Mouse (Mus musculus): ENCODE data around the gene Map2k5. TPM values are rescaled to one million over a fixed set of nuclear protein-coding genes. Genes with fewer than 3 reads are reported as not detected.

Gene Map2k5
- total RNA-seq, 1 experiment from 2014 or later, result 50.7 TPM

DNA sequence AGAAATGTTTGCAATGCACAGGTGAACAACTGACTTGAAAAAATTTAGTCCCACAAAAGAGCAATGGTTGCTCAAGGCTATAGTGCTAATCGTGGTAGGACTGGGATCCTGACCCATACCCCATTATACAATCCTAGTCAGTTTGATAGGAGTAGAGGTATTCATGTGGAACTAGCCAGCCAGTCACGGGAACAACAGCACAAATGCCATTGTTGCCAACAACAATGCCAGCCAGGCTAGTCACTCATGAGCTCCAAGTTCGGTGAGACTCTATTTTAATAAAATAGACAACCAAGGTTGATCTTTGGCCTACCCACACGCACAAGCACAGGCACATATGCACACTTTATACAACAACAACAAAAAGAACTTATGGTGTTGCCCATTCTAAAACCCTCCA lies 120.0 kb downstream of the Map2k5 start:
- no peak for DNase-seq

DNA sequence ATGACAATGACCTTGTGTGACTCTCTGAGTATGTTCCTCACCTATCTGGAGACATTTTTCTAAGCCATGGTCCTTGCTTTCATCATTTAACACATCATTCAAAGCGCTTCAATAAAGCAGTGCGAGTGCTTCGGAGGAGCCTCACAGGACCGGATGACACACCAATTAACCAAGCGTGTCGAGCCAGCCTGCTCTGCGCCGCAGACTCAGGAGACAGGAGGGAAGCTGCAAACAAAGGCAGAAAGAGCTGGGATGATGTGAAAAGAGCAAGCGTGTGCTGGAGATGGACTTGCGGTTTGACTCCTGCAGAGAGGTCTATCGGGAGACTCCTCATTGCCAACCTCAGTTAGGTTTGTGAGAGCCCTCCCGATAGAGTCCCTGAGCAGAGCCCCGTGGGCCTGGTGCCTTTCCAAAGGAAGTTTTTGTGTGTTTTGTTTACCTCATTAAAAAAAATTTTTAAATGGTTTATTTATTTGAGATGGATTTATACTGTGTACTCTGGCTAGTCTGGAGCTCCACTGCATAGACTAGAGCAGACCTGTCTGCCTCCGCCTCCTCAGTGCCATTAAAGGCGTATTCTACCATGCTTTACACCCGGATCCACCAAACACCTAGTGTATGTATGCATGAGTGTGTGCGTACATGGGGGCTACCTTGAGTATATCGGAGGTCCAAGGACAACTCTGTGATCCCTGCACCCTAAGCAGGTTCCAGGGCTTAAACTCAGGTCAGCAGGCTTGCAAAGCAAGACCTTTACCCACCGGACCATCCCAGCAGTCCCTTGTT lies 126.7 kb downstream of the Map2k5 start:
- no peak for DNase-seq

DNA sequence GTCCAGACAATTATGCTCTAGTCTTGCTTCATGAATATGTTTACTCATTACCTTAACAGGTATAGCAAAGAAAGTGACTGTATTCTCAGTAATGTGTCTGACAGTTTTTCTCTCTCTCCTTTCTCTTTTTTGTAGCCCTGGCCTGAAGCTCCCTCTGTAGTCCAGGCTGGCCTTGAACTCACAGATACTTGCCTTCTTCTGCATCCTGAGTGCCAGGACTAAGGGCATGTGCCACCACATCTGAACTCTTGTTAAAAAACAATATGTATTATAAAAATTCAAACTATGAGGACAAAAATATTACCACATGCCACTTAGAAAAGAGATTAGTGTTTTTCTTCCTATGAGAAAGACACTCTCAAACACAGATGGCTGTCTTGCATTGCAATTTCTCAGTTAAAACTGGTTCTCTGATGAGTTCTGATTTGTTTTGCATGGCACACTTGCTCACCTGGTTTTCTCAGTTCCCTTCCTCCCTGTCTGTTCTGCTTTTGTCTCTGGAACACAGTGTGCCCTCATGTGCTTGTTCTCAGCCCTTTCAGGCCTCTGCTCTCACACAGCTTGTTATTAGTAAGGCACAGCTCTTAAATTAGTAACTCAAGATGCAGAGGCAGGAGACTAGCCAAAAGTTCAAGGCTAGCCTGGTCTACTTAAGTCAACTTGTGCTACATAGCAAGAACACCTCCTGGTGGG lies 129.5 kb downstream of the Map2k5 start:
- DNase-seq, result no peak

DNA sequence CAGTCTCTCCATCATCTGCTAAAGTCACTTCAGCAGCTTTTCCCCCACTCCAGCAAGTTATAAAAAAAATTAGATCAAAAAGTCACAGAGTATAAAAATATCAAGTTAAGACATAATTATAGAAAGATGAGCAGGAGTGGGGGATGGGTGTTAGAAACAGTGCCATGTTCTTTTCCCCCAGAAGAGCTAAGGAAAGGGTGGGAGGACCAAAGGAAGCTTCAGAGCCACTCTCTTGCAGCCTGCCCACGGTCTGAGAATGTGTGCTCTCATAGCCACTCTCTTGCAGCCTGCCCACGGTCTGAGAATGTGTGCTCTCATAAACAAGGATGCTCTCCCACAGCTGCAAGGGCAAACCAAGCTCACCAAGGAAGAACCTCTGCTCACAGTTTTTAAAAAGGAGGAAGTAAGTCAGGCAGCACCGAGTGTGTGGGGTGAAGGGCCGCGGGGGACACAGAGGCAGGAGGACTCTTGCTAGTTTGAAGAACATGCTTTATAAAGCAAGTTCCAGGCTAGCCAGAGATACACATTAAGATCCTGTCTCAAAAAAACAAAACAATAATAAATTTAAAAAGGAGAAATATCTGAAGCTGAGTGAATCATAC lies 131.0 kb downstream of the Map2k5 start:
- DNase-seq, result no peak

DNA sequence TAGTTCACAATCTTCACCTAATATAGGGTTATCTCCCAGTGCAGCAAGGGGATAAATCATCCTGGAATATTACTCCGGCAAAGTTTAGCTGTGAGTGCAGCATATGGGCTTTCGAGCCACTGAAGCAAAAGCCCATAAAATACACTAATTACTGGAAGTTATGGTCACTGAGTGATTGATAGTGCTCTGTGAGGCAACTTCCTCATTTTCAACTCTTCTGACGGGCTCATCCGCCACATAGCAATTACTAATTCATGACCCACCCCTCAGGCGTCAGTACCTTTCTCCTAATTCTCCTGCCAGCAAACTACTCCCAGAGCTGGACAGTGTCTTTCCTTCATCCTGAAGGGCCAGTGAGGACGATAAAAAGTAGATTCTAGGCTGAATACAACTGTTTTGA lies 135.7 kb downstream of the Map2k5 start:
- no peak for DNase-seq

- no peak for DNase-seq
These were observed 136.5 kb downstream of the Map2k5 start for GRCm38 (mm10) chr9:63241241-63241640.

- no peak for DNase-seq
These were observed 143.3 kb downstream of the Map2k5 start for GRCm38 (mm10) chr9:63234356-63234755.

GRCm38 (mm10) chr9:63230289-63230688 lies 147.4 kb downstream of the Map2k5 start:
- no peak for DNase-seq

GRCm38 (mm10) chr9:63229124-63229523 lies 148.6 kb downstream of the Map2k5 start:
- no peak for DNase-seq

GRCm38 (mm10) chr9:63222161-63222560 lies 155.5 kb downstream of the Map2k5 start:
- peak; percentile 60 for DNase-seq

GRCm38 (mm10) chr9:63219851-63220250 lies 157.9 kb downstream of the Map2k5 start:
- no peak for DNase-seq

DNA sequence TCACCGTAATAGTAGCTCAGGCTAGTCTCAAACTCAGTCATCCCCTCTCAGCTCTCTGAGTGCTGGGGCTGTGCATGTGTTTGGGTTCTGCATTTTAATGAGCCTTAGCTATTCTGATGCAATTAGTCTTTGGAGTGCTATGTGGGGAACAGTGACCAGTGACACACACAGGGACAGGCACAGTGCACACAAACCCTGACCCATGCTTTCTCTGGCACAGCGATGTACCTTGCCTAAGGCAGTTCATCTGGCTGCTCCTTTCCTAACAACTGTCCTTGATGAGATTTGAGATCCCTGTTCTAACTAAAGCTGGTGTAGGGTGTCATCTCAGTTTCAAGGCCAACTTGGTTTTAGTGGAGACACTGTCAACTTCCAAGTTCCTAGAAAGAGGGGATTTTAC lies 162.7 kb downstream of the Map2k5 start:
- DNase-seq, result no peak

- DNase-seq, result no peak
These were observed 170.9 kb downstream of the Map2k5 start for GRCm38 (mm10) chr9:63206769-63207276.

GRCm38 (mm10) chr9:63203461-63203860 lies 174.2 kb downstream of the Map2k5 start:
- DNase-seq, result no peak

DNA sequence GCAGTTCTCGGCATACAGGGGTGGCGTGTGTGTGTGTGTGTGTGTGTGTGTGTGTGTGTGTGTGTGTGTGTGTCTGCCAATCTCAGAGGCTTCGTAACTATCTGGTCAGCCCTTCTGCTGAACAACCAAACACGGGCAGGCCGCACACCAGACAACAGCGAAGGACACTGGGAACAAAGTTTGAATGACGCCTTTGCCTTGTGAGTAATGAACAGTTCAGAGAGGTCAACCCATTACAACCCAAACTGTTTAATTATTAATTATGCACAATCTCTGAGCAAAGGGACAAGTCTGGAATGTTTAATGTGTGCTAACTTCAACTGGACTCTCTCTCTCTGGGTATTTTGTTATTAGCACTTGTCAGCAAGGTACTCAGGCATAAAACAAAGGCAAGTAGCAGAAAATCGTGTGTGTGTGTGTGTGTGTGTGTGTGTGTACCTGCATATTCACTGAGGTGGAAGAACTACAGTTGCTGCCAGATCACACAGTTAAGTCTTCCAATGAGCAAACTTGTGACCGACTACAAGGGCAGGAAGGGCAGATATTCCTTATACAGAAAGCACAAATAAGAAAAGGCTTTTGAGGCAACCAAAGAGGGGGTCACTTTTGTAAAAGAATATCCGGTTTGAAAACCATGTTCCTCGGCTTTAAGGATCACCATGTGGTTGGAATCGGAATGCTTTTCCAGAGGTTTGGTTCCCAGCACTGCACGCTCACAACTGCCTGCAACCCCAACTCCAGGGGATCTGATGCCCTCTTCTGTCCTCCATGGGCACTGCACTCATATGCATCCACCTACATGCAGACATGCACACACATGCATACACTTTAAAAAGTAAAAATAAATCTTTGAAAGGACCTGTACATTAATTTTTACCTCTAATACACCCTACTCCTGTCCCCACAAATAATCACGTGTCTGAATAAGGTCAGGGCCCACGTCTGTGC lies 176.1 kb downstream of the Map2k5 start:
- DNase-seq, result no peak

GRCm38 (mm10) chr9:63197252-63197651 lies 180.4 kb downstream of the Map2k5 start:
- no peak for DNase-seq

DNA sequence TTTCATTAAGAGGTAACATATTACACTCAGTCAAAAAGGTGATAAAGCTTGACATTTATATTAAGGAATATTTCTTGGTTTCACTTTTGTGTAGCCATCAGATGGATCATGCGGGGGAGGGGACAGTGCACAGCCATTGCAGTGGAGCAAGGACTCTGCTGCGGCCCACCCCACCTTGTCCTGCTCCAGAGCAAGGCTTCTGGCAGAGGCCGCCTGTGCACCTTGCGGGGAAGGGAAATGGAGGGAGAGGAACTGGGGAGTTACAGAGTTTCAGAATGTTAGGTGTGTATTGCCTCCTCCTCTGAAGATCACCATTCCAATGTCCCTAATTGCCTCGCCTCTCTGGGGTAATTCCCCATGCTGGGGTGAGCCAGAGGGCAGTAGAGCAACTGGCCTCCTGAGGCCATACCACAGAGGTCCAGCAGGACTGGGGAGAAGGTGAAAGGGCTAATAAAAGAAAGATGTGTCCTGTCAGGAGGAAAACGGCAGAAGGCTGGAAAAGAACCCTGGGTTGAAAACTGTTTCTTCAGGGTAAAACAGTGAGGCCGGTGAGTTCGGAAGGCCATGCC lies 181.5 kb downstream of the Map2k5 start:
- no peak for DNase-seq

DNA sequence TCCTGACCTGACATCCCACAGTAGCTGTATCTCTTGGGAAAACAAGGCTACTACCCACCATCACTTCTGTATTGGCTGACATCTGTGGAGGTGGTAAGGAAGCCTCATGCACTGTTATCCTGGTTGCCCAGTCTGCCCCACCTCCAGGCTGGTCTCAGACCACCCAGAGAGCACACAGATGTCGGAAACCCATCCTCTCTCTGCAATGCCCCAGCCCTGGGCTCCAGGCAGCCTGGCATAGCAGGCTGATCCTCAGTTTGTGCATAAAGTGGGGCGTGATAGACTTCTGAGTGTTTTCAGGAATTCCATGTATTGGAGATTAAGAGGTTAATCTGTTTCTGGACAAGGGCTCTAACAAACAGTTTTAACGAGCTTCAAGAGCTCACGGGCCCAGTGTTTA lies 182.2 kb downstream of the Map2k5 start:
- DNase-seq, result no peak

DNA sequence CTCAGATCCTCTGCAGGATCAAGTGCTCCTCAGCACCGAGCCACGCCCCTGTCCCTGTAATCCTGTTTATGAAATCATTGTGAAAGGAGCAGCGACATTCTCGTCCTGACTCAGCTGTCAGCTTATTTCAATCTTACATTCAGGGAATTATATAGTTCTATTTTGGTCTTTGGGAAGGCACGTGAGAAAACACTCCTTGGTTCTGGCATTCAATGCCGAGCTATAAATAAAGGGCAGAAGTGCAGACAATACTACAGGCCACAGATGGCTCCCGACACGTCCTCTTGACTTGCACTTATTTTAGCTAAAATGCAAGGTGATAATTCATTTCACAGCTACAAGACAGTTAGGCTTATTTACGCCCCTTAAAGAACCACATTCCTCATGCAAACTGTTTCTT lies 182.9 kb downstream of the Map2k5 start:
- DNase-seq, result no peak

GRCm38 (mm10) chr9:63192809-63193208 lies 184.9 kb downstream of the Map2k5 start:
- no peak for DNase-seq

GRCm38 (mm10) chr9:63187310-63187709 lies 190.4 kb downstream of the Map2k5 start:
- peak; percentile 24 for DNase-seq

- DNase-seq, result no peak
These were observed 192.5 kb downstream of the Map2k5 start for GRCm38 (mm10) chr9:63185249-63185648.

All from adrenal gland, postnatal 25 days (tissue).